Mouse (Mus musculus): ENCODE measurements around the gene Hoxb8. TPM values are rescaled to one million over a fixed set of nuclear protein-coding genes. Genes with fewer than 3 reads are reported as not detected.
A peak's percentile ranks its signal among the peaks of the same experiment; 100 is the strongest.

Hoxb8 gene
- polyA plus RNA-seq, 1 experiment from 2014 or later = 0.63 TPM

- Histone ChIP-seq H3K4me2 (ENCODE audit: low read depth, low read length) (no peak overlapping the region), H3K4me3 (ENCODE audit: low read depth, low read length) (no peak overlapping the region), H3K9me3 (replicated peaks; ENCODE audit: control insufficient read depth, low read length) (no peaks in the 10 kb centered on the region), H3K4me1 (ENCODE audit: control insufficient read depth, insufficient read depth, low read length) (no peaks in the 10 kb centered on the region; the same call in 1 of the 2 replicates), H3K36me3 (replicated peaks; ENCODE audit: control insufficient read depth, insufficient read depth, low read depth, low read length) (no peaks in the 10 kb centered on the region), H3K27me3 (ENCODE audit: control insufficient read depth, insufficient read depth, low read length) (peaks cover 100% of the 10 kb centered on the region), H3K27ac (replicated peaks; ENCODE audit: low read depth, low read length) (no peak overlapping the region), H3K9ac (replicated peaks; ENCODE audit: low read length) (no peak overlapping the region)
- ATAC-seq (replicated peaks; ENCODE audit: insufficient number of reproducible peaks, low FRiP score, low TSS enrichment, low read depth) (no peak), DNase-seq (ENCODE audit: low spot score) (no peak)
- 10% methylated on average over 4 of the region's 4 CpGs for WGBS
Measured at GRCm38 (mm10) chr11:96308763-96309162, 27.1 kb downstream of the Hoxb8 start.

GRCm38 (mm10) chr11:96309288-96309687 lies 27.6 kb downstream of the Hoxb8 start:
- Histone ChIP-seq H3K4me3 (ENCODE audit: low read depth, low read length) (no peak overlapping the region), H3K9ac (replicated peaks; ENCODE audit: low read length) (no peak overlapping the region), H3K36me3 (replicated peaks; ENCODE audit: control insufficient read depth, insufficient read depth, low read depth, low read length) (no peaks in the 10 kb centered on the region), H3K27ac (replicated peaks; ENCODE audit: low read depth, low read length) (no peak overlapping the region), H3K9me3 (replicated peaks; ENCODE audit: control insufficient read depth, low read length) (no peaks in the 10 kb centered on the region), H3K4me1 (ENCODE audit: control insufficient read depth, insufficient read depth, low read length) (no peaks in the 10 kb centered on the region), H3K4me2 (ENCODE audit: low read depth, low read length) (no peak overlapping the region), H3K27me3 (ENCODE audit: control insufficient read depth, insufficient read depth, low read length) (peaks cover 100% of the 10 kb centered on the region)
- WGBS = 11% methylated on average over 4 of the region's 4 CpGs
- no peak for ATAC-seq (replicated peaks; ENCODE audit: insufficient number of reproducible peaks, low FRiP score, low TSS enrichment, low read depth)
- DNase-seq (ENCODE audit: low spot score) = no peak

GRCm38 (mm10) chr11:96310183-96310938 lies 28.7 kb downstream of the Hoxb8 start:
- H3K36me3 ChIP-seq (replicated peaks; ENCODE audit: control insufficient read depth, insufficient read depth, low read depth, low read length) = no peaks in the 10 kb centered on the region
- ATAC-seq (replicated peaks; ENCODE audit: insufficient number of reproducible peaks, low FRiP score, low TSS enrichment, low read depth) (no peak), DNase-seq (ENCODE audit: low spot score) (no peak)
- WGBS = 3% methylated on average over 20 of the region's 20 CpGs
- no peak overlapping the region for H3K4me2 ChIP-seq (ENCODE audit: low read depth, low read length)
- H3K27me3 ChIP-seq (ENCODE audit: control insufficient read depth, insufficient read depth, low read length) = peaks cover 100% of the 10 kb centered on the region
- no peaks in the 10 kb centered on the region; the same call in 1 of the 2 replicates for H3K4me1 ChIP-seq (ENCODE audit: control insufficient read depth, insufficient read depth, low read length)
- H3K27ac ChIP-seq (replicated peaks; ENCODE audit: low read depth, low read length) = no peak overlapping the region
- H3K4me3 ChIP-seq (ENCODE audit: low read depth, low read length) = no peak overlapping the region
- H3K9ac ChIP-seq (replicated peaks; ENCODE audit: low read length) = no peak overlapping the region
- no peaks in the 10 kb centered on the region for H3K9me3 ChIP-seq (replicated peaks; ENCODE audit: control insufficient read depth, low read length)

- no peak overlapping the region for H3K4me3 ChIP-seq (ENCODE audit: low read depth, low read length)
- peaks cover 100% of the 10 kb centered on the region for H3K27me3 ChIP-seq (ENCODE audit: control insufficient read depth, insufficient read depth, low read length)
- H3K27ac ChIP-seq (replicated peaks; ENCODE audit: low read depth, low read length) = no peak overlapping the region
- ATAC-seq (replicated peaks; ENCODE audit: insufficient number of reproducible peaks, low FRiP score, low TSS enrichment, low read depth) (no peak), DNase-seq (ENCODE audit: low spot score) (no peak)
- no peaks in the 10 kb centered on the region; the same call in 1 of the 2 replicates for H3K4me1 ChIP-seq (ENCODE audit: control insufficient read depth, insufficient read depth, low read length)
- WGBS = 7% methylated on average over 6 of the region's 6 CpGs
- no peak overlapping the region for H3K9ac ChIP-seq (replicated peaks; ENCODE audit: low read length)
- no peaks in the 10 kb centered on the region for H3K9me3 ChIP-seq (replicated peaks; ENCODE audit: control insufficient read depth, low read length)
- no peak overlapping the region for H3K4me2 ChIP-seq (ENCODE audit: low read depth, low read length)
- no peaks in the 10 kb centered on the region for H3K36me3 ChIP-seq (replicated peaks; ENCODE audit: control insufficient read depth, insufficient read depth, low read depth, low read length)
Measured at GRCm38 (mm10) chr11:96311097-96311496, 29.4 kb downstream of the Hoxb8 start.

- Histone ChIP-seq H3K36me3 (replicated peaks; ENCODE audit: control insufficient read depth, insufficient read depth, low read depth, low read length) (no peaks in the 10 kb centered on the region), H3K9me3 (replicated peaks; ENCODE audit: control insufficient read depth, low read length) (no peaks in the 10 kb centered on the region), H3K27me3 (ENCODE audit: control insufficient read depth, insufficient read depth, low read length) (peaks cover 100% of the 10 kb centered on the region), H3K27ac (replicated peaks; ENCODE audit: low read depth, low read length) (no peak overlapping the region), H3K4me3 (ENCODE audit: low read depth, low read length) (no peak overlapping the region), H3K4me1 (ENCODE audit: control insufficient read depth, insufficient read depth, low read length) (no peaks in the 10 kb centered on the region; the same call in 1 of the 2 replicates), H3K9ac (replicated peaks; ENCODE audit: low read length) (no peak overlapping the region), H3K4me2 (ENCODE audit: low read depth, low read length) (no peak overlapping the region)
- 1% methylated on average over 31 of the region's 31 CpGs for WGBS
- DNase-seq (ENCODE audit: low spot score) (peak; percentile 79), ATAC-seq (replicated peaks; ENCODE audit: insufficient number of reproducible peaks, low FRiP score, low TSS enrichment, low read depth) (peak; percentile 80; the same call in 1 of the 2 replicates)
Measured at GRCm38 (mm10) chr11:96311520-96312417, 30.1 kb downstream of the Hoxb8 start.

DNA sequence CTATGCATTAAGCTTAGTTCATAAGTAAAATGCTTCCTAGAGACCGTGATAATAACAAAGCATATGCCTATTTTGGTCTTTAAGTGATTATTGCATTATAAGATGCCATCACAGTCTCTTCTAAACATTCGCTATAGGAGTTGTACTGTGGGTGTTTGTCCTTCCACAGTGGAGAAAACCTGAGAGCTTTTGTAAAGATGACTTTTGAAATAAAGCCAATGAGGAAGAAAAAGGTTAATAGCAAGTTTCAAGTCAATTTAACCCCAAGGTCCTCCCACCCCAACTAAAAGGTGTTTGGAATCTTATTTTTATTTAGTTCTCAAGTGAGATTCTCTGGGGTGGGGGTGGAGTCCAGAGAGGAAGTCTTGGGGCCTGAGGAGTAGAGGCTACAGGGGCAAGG lies 31.4 kb downstream of the Hoxb8 start:
- no peaks in the 10 kb centered on the region; the same call in 1 of the 2 replicates for H3K4me1 ChIP-seq (ENCODE audit: control insufficient read depth, insufficient read depth, low read length)
- no peaks in the 10 kb centered on the region for H3K9me3 ChIP-seq (replicated peaks; ENCODE audit: control insufficient read depth, low read length)
- no peak overlapping the region for H3K4me3 ChIP-seq (ENCODE audit: low read depth, low read length)
- no peaks in the 10 kb centered on the region for H3K36me3 ChIP-seq (replicated peaks; ENCODE audit: control insufficient read depth, insufficient read depth, low read depth, low read length)
- 20% methylated on average over 2 of the region's 2 CpGs for WGBS
- no peak for DNase-seq (ENCODE audit: low spot score)
- no peak overlapping the region for H3K27ac ChIP-seq (replicated peaks; ENCODE audit: low read depth, low read length)
- no peak for ATAC-seq (replicated peaks; ENCODE audit: insufficient number of reproducible peaks, low FRiP score, low TSS enrichment, low read depth)
- no peak overlapping the region for H3K4me2 ChIP-seq (ENCODE audit: low read depth, low read length)
- peaks cover 97% of the 10 kb centered on the region for H3K27me3 ChIP-seq (ENCODE audit: control insufficient read depth, insufficient read depth, low read length)
- no peak overlapping the region for H3K9ac ChIP-seq (replicated peaks; ENCODE audit: low read length)

GRCm38 (mm10) chr11:96313806-96314428 lies 32.2 kb downstream of the Hoxb8 start:
- Histone ChIP-seq H3K27ac (replicated peaks; ENCODE audit: low read depth, low read length) (no peak overlapping the region), H3K4me2 (ENCODE audit: low read depth, low read length) (no peak overlapping the region), H3K27me3 (ENCODE audit: control insufficient read depth, insufficient read depth, low read length) (peaks cover 97% of the 10 kb centered on the region), H3K4me3 (ENCODE audit: low read depth, low read length) (no peak overlapping the region), H3K36me3 (replicated peaks; ENCODE audit: control insufficient read depth, insufficient read depth, low read depth, low read length) (no peaks in the 10 kb centered on the region), H3K9me3 (replicated peaks; ENCODE audit: control insufficient read depth, low read length) (no peaks in the 10 kb centered on the region), H3K4me1 (ENCODE audit: control insufficient read depth, insufficient read depth, low read length) (no peaks in the 10 kb centered on the region; the same call in none of the 2 replicates), H3K9ac (replicated peaks; ENCODE audit: low read length) (no peak overlapping the region)
- WGBS = 3% methylated on average over 12 of the region's 12 CpGs
- ATAC-seq (replicated peaks; ENCODE audit: insufficient number of reproducible peaks, low FRiP score, low TSS enrichment, low read depth) (no peak), DNase-seq (ENCODE audit: low spot score) (no peak)

Measured in embryonic facial prominence, embryonic 11.5 days (tissue).